Mouse (Mus musculus): Measurements from ENCODE around the gene Prm3. TPM values are rescaled to one million over a fixed set of nuclear protein-coding genes. Genes with fewer than 3 reads are reported as not detected.

The Prm3 gene
- total RNA-seq, 2 experiments from 2014 or later = not detected

Other genes starting within 250 kb of the Prm3 start
- gene Dexi, start 247.9 kb downstream of the Prm3 start, total RNA-seq (2021) = 10 to 100 TPM; 59.5 to 64.8 TPM
- 10 to 100 TPM; 89.7 to 91.1 TPM for gene Clec16a, start 245.6 kb downstream of the Prm3 start, total RNA-seq (2021)
- under 1 TPM; 0.80 to 0.82 TPM for gene Socs1, start 5.4 kb downstream of the Prm3 start, total RNA-seq (2021)
- gene Tnp2, start 2.3 kb downstream of the Prm3 start, total RNA-seq (2021) = not detected
- not detected for gene Prm2, start 5.2 kb upstream of the Prm3 start, total RNA-seq (2021)
- gene Prm1, start 14.9 kb upstream of the Prm3 start, total RNA-seq (2021) = not detected
- gene Gm11172, start 22.0 kb upstream of the Prm3 start, total RNA-seq (2021) = not detected
- under 1 TPM; 0.09 to 0.55 TPM for gene Rmi2, start 44.1 kb upstream of the Prm3 start, total RNA-seq (2021)

Data from left cerebral cortex, postnatal 25 days (tissue).